Mouse (Mus musculus): ENCODE measurements around the gene Sec23b.

DNA sequence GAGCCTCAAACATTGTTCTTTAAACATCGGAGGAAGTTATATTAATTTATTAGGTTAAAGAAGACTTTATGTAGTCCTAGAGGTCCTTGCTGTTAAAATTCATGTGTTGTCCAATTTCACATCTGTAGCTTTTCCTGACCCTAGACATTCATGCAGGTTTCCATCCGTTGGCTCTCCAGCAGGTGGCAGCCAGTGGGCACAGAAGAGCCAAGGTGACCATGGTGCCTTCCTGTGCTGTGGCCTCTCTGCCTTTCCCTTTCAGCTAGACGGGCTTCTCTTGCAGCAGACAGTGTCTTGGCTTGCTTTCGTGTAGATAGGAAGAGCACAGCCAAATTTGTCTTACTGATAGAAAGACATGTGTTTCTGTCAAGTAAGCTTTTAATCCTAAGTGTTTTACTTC lies 82.7 kb downstream of the Sec23b start:
- TF ChIP-seq GATA1 (IDR thresholded peaks at IDR 0.05; ENCODE audit: borderline replicate concordance, low read length) (no peak), FLI1 (IDR thresholded peaks at IDR 0.05; ENCODE audit: low read length) (no peak)

Data from megakaryocyte, embryonic 14.5 days (primary cell).